Mouse (Mus musculus) right cerebral cortex, adult 2 months (tissue): ENCODE results near the gene Foxe3.
A peak's percentile ranks its signal among the peaks of the same experiment; 100 is the strongest.
"Not testable (repeated sequence)": the region's sequence is repeated elsewhere in the genome, so short reads cannot be mapped to it uniquely, and the experiment has no call there.

Experiments
- DNase-seq, 2 experiments: peaks; one replicate each; pipeline ENCODE4 v3.0.0; 2021 to 2022; ENCODE audit warnings: low spot score in 2 of 2

Gene Foxe3

DNA sequence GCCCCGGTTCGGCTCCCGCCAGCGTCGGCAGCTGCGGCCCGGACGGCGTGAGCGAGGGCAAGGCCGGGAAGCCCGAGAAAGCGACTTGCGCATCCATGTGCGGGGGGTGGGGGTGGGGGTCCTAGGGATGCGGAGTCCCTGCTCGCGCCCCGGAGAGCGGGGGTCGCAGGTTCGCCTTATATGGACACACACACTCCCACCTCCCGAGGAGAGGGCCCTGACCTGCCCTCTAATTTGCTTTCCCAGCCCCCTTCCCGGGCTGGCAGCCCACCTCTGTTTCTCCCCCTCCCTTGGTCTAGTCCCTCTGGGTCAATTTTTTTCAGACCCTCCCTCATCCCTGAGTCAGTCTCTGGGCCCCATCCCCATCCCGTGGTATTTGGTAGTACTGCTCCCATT, at the start of gene Foxe3:
Gene Foxe3 (minus strand): TSS at position 97 of the 396 bp plus-strand sequence.
- DNase-seq, result no peak

DNA sequence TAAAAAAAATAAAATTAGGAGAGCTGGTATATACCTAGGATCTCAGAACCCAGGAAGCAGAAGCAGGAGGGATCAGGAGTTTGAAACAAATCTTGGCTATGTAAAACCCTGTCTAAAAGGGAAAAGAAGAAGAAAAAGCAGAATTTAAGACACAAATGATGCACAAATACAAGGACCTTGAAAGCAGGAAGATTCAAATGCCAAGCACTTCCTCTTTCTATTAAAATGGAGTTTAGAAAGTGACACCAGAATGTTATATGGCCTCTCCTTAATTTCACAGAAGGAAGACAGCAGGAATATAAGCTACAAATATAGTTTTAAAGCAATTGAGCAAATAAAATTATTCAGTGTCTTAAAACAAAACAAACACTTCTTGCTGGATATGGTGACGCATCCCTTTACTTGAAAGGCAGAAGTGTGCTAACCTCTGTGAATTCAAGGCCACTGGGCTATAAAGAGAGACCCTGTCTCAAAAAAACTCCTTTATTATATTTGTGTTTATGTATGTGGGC, 47.5 kb upstream of the Foxe3 start:
- no peak for DNase-seq

DNA sequence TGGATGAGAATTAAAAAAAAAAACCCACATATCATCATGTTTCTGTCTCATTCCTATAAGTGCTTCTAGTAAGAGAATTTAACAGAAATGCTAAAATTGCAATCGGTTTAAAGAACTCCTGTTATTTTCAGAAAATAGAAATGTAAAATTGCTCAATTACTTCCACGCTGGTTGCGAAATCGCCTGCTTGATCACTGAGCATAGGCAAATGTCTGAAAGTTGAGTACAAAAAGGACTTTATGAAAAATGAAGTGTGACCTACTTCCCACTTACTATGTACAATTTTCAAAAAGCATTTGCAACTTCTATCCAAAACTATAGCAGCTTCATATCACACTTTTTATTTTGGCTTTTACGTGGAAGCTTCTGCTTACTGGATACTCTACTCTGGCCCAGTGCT, 44.9 kb upstream of the Foxe3 start:
- DNase-seq, result no peak

DNA sequence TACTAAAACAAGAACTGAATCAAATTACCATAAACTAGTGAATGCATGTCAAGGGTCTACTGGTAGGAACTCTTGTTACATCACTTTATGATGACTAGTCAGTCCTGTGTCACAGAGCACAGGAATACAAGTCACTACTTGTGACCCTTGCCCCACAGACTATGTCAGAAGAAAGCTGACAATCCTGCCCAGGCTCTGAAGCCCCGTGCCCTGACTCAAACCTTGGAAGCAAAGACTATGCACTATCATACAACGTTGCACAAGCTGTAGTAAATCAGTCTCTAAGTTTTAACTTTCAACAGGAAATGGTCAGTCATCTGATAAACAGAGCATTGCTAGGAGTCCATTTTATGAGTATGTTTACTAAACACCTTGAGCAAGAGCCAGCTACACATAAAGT, 35.1 kb upstream of the Foxe3 start:
- DNase-seq, result not testable (repeated sequence)

DNA sequence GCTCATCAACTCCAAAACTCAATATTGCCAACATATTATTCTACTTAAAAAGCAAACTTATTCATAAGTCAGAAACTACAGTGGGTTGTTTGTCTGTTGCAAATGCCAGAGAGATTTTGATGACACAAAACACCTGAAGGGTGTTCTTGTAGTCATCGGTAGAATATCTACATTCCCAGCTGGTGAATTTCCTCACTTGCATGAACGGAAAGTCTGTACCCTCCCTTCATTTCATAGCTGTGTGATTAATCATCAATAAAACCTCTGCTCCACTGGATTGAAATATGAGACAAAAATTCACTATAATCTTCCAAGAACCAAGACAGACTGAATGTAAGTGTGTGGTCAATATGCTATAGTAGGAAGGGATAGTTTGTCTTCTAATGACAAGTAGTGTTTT, 33.7 kb upstream of the Foxe3 start:
- no peak for DNase-seq

DNA sequence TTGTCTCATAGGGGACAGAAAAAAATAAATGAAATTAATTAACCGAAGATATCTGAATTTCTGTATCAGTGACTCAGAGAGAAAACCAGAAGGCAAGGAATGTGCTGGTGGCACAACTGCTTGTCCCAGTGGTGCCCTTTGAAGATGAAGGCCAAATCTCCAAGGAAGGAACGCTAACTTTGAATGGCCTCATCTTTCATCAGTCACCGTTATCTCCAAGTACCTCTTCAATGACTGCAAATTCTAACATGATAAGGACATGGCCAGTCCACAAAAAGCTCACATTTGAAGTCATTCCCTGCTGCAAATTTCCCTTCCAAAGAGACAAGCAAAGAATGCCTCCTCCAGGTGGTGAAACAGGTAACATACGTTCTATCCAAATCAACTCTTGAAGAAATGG, 33.0 kb upstream of the Foxe3 start:
- DNase-seq, result no peak

DNA sequence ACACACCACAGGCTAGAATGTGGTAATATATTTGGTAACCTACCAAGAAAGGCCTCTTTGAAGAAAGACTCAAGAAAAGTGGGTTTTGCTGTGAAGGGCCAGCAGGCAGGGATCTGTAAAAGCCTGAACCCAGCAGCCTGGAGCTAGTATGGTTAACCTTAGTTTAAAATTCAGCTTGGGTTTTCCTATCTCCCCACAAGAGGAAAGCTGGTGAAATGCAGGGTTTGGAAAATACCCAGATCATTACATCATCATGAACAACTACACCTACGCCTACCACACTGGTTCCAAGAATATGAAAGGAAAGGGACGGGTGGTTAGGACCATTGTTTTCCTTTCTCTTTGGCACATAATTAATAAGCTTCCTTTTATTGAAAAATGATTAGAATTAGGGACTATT, 32.4 kb upstream of the Foxe3 start:
- DNase-seq, result no peak

DNA sequence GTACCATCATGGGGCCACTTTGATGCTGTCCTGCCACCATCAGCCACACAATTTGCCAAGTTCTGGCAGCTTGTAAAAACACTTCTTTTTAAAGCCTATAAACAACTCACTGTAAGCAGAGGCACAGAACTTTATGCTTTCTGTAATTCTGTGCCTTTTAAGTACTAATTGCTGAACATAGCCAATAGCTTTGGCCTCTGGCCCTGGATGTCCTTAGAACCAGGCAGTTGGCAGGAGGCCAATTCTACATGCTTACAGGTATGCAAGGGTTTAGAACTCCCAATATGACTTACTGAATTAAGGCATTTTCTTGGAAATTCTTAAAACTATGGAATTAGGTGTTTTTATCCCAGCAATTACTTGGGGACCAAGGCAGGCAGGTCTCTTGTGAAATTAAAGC, 31.6 kb upstream of the Foxe3 start:
- DNase-seq, result no peak

DNA sequence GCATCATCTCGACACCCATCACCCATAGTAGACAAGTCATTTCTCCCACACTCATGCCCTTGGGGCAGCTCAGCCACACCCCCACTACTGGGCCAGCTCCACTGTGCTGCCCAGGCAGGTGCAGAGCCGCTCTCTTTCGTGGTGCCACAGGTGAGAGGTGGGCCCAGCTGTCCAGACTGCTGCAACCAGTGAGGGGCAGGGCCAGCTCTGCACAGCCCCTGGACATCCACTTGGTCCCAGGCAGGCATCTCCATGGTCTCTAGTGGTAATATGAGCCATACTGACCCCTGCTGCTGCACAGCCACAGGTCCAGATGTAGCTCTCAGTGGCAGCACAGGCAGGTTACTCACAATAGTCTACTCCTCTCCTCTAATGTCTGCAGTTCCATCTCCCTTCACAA, 27.4 kb upstream of the Foxe3 start:
- DNase-seq, result no peak

DNA sequence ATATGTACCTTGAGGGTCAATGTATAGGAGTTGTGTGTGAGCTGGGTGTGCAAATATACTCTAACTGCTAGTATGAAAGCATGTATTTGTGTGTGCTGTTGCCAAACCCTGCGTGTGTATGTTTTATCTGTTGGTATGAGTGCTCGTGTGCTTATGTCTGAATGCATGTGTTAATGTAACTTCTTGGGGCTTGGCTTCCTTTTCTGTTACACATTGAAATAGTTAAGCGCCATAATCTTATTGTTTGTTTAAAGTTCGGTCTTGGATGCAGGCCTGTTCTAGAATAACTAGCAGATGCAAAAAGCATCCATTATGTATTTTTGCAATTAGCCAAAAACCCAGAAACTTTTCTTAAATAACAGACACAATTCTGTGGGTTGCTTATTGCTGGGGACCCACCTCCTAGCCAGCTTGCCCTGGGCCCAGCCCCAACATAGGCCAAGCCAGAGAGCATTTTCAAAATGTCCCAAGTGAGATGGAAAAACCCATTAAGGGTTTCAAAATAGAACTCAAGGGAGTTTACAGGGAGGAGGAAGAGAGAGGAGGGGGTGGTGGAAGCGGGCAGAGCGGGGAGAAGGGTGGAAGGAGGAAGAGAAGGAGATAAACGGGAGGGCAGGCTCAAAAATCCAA, 22.2 kb upstream of the Foxe3 start:
- no peak for DNase-seq

DNA sequence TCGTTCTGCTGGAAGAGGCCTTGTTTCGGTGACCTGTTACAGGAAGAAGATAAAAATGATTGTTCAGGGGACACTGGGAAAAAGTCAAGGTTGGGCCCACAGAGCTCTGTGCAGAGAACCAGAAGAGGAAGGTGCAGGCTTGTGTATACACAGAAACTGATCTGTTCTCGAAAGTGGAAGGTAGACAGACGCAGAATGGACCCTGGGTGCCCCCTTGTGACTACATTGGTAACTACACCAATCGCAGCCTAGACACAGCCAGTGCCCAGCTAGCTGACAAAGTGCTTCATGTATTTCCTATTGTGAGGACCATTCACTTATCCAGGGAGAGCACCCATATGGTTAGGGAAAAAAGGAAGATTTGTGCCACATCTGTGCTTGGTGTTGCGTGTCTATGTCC, 21.6 kb upstream of the Foxe3 start:
- DNase-seq, result peak; percentile 92 to 93

DNA sequence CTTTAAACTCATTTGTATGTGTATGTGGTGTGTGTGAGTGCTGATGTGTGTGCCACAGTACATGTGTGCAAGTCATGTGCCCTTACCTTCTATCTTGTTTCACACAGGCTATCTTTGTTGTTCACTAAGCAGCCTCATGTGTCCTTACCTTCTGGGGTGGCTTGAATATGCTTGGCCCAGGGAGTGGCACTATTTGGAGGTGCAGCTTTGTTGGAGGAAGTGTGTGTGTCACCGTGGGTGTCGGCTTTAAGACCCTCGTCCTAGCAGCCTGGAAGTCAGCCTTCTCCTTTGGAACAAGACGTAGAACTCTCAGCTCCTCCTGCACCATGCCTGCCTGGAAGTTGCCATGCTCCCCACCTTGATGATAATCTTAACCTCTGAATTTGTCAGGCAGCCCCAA, 20.6 kb upstream of the Foxe3 start:
- DNase-seq, result no peak

DNA sequence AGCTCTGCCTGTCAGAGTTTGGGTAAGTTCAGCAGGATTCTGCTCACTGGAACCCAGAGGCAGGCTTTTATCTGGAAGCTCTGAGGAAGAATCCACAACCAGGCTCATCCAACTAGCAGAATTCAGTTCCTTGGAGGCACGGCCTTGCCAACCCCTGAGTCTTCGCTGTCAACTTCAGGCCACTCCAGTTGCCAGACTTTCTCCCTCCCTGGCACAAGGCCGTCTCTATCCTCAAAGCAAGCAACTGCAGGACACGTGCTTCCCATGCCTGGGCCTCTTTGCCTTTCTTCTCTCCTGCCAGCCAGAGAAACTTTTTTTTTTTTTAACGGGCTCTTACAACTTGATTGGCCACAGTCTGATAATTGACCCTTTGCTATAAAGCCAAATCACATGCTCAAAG, 19.2 kb upstream of the Foxe3 start:
- DNase-seq, result no peak

DNA sequence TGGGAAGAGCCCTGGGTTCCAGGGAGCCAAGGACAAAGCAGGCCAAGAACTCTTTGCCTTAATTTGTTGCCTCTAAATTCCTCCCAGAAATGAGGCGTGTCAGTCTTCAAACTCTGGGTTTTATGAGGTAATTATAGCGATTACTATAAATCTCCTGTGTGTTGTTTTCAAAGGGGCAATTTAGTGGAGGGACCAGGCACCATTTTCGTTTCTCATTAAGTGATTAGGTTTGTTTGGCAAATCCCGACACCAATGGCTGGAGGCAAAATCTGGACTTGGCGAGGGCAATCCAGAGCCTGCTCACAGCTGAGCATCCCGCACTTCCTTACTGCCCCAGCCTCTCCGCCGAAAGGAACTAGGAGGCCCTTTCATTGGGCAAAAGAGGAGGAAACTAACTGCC, 16.8 kb upstream of the Foxe3 start:
- DNase-seq, result no peak

DNA sequence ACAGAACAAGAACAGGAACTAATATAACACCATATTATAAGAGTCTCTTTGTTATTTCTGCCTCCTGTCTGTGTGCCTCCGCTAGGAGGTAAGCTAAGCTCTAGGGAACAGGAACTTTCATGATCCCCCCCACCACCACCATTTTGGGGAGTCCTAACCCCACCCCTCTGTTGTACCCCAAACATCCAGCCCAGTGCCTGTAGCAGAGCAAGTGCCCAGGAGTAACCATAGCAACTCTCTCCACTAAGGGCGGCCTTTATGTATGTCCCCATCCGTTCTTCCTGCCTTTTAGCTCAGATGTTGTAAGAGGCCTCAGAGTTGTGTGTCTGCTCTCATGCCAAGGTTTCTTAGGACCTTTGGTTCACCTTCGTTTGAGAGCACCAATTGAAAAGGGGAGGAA, 16.3 kb upstream of the Foxe3 start:
- DNase-seq, result no peak

DNA sequence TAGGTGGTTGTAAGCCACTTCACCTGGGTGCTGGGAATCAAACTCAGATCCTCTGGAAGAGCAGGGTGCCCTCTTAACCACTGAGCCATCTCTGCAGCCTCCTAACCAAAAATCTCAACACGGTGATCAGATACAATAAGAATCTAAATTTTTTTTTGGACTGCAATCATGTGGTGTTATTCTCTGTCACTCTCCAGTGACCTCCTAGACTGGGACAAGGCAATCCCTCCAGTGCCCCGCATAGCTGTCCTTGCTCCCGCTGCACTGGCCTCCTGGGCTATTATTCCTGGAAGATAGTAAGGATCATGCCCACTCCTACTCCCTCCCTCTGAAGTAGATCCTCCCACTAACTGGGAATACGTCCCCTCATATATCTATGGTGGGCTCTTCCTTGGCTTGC, 15.5 kb upstream of the Foxe3 start:
- no peak for DNase-seq

DNA sequence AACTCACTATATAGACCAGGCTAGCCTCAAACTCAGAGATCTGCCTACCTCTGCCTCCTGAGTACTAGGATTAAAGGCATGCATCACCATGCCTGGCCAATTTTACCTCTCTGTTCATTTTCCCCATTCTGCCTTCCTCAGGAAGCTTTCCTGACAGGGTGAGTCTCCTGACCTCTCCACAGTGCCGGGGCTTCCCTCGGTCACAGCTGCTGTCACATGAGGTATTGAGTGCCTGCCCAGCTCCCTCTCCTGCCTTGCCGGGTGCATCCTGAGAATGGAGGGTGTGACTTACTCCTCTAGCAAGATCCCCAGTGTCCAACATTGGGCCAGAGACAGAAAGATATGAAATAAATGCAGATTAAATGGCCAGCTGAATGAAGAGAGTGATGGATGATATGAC, 12.4 kb upstream of the Foxe3 start:
- DNase-seq, result no peak

DNA sequence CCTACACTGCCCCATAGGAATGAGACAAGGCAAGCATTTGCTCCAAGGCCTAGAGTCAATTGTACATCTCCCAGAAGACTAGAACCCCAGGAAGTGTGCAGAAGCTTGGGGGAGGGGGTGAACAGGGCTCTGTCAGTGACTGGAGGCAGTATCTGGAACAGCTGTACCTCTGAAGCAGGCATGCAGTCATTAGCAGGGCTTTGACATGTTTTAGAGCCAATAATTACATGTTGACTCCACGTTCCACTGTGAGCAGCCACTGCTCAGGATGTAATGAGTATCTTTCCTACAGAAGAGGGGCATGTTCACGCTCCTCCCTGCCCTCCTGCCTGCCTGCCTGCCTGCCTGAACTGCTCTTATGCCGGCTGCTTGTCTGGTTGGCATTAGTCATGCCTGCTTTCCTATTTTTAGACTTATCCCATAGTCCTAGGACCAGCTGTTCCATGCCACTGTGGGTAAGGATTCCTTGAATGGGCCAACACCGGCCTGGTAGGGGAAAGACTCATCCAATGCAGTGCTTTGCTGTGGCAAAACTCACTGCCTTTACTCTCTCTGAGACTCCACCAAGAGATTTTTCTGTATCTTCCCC, 11.7 kb upstream of the Foxe3 start:
- DNase-seq, result no peak

DNA sequence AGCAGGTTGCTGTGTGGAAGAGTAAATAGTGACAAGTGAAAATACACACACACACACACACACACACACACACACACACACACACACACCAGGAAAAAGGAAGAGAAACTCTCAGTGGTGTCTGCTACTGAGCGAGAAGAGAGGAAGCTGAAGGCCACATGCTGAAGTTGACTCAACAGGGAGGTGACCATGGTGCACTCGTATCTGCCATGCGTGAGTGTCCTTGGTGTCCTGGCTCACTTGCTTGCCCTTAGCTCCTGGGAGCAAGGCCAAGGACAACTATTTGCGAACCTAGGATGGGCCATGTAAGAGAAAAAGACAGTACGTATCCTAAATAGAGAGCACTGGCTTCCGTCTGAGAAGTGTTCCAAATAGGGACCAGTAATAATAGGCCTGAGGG, 8.4 kb upstream of the Foxe3 start:
- DNase-seq, result no peak

DNA sequence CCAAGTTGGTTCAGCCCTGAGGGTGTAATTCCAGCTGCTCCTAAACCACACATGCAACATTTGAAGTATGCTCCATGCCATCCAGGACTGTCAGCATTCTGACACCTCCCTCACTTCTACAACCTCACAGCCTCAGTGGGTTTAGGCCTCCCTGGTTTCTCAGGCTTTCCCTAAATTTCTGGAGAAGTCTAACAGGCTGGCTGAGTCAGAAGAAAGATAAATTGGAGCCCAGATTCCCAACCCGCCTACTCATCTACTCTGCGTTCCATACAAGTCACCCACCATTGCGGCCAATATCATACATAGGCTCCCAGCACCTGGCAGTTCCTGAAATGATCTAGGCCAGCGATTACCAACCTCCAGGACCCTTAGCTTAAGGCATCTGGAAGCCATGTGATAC, 6.9 kb upstream of the Foxe3 start:
- DNase-seq, result no peak

DNA sequence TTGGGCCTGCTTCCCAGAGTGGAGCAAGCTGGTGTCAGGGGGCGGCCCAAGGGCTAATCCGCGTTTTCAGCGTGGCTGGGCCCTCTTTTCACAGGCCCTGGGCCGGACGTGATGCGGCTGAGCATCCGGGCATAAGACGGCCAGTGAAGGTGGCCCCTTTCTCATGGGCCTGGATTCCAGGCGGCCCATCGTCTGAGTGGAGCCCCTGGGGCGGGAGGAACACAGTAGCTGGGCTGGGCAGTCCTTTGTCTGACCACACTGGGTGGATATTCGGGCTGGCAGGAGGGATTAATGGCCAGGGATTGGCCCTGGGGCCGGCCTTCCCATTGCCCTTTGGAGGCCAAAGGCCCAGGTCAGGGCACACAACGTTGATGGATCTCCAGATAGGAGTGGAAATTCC, 3.3 kb upstream of the Foxe3 start:
- no peak for DNase-seq

DNA sequence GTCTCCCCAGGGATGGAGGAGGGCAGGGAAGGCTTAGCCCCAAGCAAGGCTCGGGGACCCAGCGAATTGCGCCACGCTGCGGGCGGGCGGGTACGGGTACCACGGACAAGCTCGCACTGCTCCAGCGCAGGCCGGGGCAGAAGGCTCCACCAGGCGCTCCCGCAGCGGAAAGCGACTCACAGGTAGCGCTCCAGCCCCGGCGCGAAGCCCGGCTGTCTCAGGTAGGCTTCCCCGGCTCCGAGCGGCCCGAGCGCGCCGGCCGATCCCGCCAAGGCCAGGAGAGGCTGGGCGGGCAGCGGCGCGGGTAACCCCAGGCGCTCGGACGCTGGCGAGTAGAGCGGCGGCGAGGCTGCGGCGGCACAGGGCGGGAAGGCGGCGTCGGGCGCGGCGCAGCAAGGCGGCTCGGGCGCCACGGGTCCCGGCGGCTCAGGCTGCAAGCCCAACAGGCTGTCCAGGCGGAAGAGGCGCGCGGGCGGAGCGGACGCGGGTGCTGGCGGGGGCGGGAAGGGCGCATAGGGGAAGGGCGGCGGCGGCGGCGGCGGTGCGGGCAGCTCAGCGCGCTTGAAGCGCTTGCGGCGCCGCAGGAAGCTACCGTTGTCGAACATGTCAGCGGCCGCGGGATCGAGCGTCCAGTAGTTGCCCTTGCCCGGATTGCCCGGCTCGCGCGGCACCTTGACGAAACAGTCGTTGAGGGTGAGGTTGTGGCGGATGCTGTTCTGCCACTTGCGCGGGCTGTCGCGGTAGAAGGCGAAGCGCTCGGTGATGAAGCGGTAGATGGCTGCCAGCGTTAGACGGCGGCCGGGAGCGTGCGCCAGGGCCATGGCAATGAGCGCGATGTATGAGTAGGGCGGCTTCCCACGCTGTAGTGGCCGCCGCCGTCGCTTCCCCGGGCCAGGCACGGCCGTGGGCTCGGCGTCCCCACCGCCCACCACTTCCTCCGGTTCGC, 569 bp downstream of the Foxe3 start:
- no peak for DNase-seq

DNA sequence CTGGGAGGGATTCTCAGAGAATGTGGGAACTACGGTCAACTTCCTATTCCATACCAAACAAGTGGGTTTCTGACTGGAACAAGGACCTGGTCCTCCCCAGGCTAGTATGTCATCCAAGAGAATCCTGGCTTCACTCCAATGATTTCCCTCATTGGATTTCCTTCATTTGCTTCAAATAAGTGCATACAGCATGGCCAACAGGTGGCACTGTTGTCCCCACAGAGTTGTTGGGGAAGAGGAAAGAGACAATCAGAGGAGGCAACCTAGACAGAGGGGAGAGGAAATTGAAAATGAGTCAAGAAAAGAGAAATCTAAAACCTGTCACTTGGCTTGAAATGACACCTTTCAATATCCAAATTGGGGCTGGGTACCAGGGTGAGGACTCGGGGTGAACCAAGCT, 8.7 kb downstream of the Foxe3 start:
- no peak for DNase-seq
